Mouse (Mus musculus) heart, embryonic 12.5 days (tissue): Measurements from ENCODE around the gene Actl6b. TPM values are rescaled to one million over a fixed set of nuclear protein-coding genes. Genes with fewer than 3 reads are reported as not detected.
A peak's percentile ranks its signal among the peaks of the same experiment; 100 is the strongest.

Experiments used
- ATAC-seq: fragments of 200-750 bp; cut with Nextera tagmentation; 2 replicates; pipeline ENCODE4 v1.8.0; 2017; ENCODE audit warnings: moderate TSS enrichment, moderate library complexity; ENCODE audit not compliant: insufficient number of reproducible peaks, low FRiP score
- H3K27ac ChIP-seq: fragments of 300-500 bp; sonication (generic); 2 replicates; pipeline ENCODE4 v1.5.1; 2016; ENCODE audit warnings: mild to moderate bottlenecking, moderate library complexity; ENCODE audit not compliant: poor library complexity, severe bottlenecking
- H3K27me3 ChIP-seq: fragments of 300-500 bp; sonication (generic); replicated peaks from 2 replicates; pipeline ENCODE4 v1.6.1; 2016; ENCODE audit warnings: mild to moderate bottlenecking, moderate library complexity
- H3K36me3 ChIP-seq: fragments of 300-500 bp; sonication (generic); 2 replicates; pipeline ENCODE4 v1.6.1; 2016; ENCODE audit warnings: mild to moderate bottlenecking, moderate library complexity
- H3K4me1 ChIP-seq: fragments of 300-500 bp; sonication (generic); replicated peaks from 2 replicates; pipeline ENCODE4 v1.6.1; 2016; ENCODE audit warnings: mild to moderate bottlenecking
- H3K4me2 ChIP-seq: fragments of 300-500 bp; sonication (generic); 2 replicates; pipeline ENCODE4 v1.6.1; 2016; ENCODE audit warnings: mild to moderate bottlenecking, moderate library complexity
- H3K4me3 ChIP-seq: fragments of 300-500 bp; sonication (generic); 2 replicates; pipeline ENCODE4 v1.5.1; 2016; ENCODE audit warnings: mild to moderate bottlenecking
- H3K9ac ChIP-seq: fragments of 300-500 bp; sonication (generic); 2 replicates; pipeline ENCODE4 v1.6.1; 2016; ENCODE audit warnings: mild to moderate bottlenecking, moderate library complexity
- H3K9me3 ChIP-seq: fragments of 300-500 bp; sonication (generic); replicated peaks from 2 replicates; pipeline ENCODE4 v1.6.1; 2016; ENCODE audit warnings: mild to moderate bottlenecking, moderate library complexity
- WGBS: fragments of 180-500 bp; shearing (Covaris S2); methylation state at CpG from one replicate; pipeline ENCODE4 v1.1.7; 2016; 5-methylcytosine and 5-hydroxymethylcytosine counted together
- polyA plus RNA-seq: library from polyadenylated mRNA; unstranded; fragments of >200 nt; fragmentation: Nextera tagmentation; extraction: Ambion mirVana; gene quantifications from 2 replicates; pipeline ENCODE4 v1.2.1, GENCODE M21; 2016

Gene Actl6b
- polyA plus RNA-seq, 1 experiment from 2014 or later: 0.40 TPM

GRCm38 (mm10) chr5:137529221-137529995 lies 23.9 kb upstream of the Actl6b start:
- Histone ChIP-seq H3K27ac (no peak overlapping the region), H3K4me2 (peak overlapping the region; percentile 83; the same call in 1 of the 2 replicates), H3K9ac (peak overlapping the region; percentile 89; the same call in 1 of the 2 replicates), H3K4me1 (peaks cover 37% of the 10 kb centered on the region), H3K36me3 (peaks cover 55% of the 10 kb centered on the region), H3K27me3 (no peaks in the 10 kb centered on the region), H3K4me3 (no peak overlapping the region), H3K9me3 (no peaks in the 10 kb centered on the region)
- WGBS: 82% methylated on average over 15 of the region's 15 CpGs
- no peak for ATAC-seq

GRCm38 (mm10) chr5:137530075-137530474 lies 23.2 kb upstream of the Actl6b start:
- Histone ChIP-seq H3K9me3 (no peaks in the 10 kb centered on the region), H3K4me1 (peaks cover 37% of the 10 kb centered on the region), H3K4me2 (peak overlapping the region; percentile 83), H3K9ac (peak overlapping the region; percentile 89), H3K4me3 (peak overlapping the region; percentile 65), H3K27ac (peak overlapping the region; percentile 82), H3K36me3 (peaks cover 48% of the 10 kb centered on the region), H3K27me3 (no peaks in the 10 kb centered on the region)
- no peak for ATAC-seq
- WGBS: 81% methylated on average over 8 of the region's 8 CpGs

GRCm38 (mm10) chr5:137530588-137531413 lies 22.5 kb upstream of the Actl6b start:
- peak overlapping the region; percentile 65 for H3K4me3 ChIP-seq
- WGBS: 2% methylated on average over 39 of the region's 46 CpGs

GRCm38 (mm10) chr5:137531414-137532130 lies 21.7 kb upstream of the Actl6b start:
- Histone ChIP-seq H3K4me2 (peak overlapping the region; percentile 83), H3K27me3 (no peaks in the 10 kb centered on the region), H3K4me3 (peak overlapping the region; percentile 65), H3K9me3 (no peaks in the 10 kb centered on the region), H3K27ac (peak overlapping the region; percentile 82), H3K9ac (peak overlapping the region; percentile 89), H3K36me3 (peaks cover 36% of the 10 kb centered on the region), H3K4me1 (peaks cover 31% of the 10 kb centered on the region)
- ATAC-seq: no peak; the same call in 1 of the 2 replicates
- WGBS: under 1% methylated on average over 50 of the region's 51 CpGs

More at GRCm38 (mm10) chr5:137530588-137531413, 22.5 kb upstream of the Actl6b start:
- Histone ChIP-seq H3K4me1 (peaks cover 37% of the 10 kb centered on the region), H3K27ac (peak overlapping the region; percentile 82), H3K9me3 (no peaks in the 10 kb centered on the region), H3K36me3 (peaks cover 41% of the 10 kb centered on the region), H3K4me2 (peak overlapping the region; percentile 83), H3K27me3 (no peaks in the 10 kb centered on the region), H3K9ac (peak overlapping the region; percentile 89)
- ATAC-seq: peak; percentile 30

GRCm38 (mm10) chr5:137532131-137532807 lies 21.0 kb upstream of the Actl6b start:
- WGBS: under 1% methylated on average over 19 of the region's 19 CpGs
- peaks cover 28% of the 10 kb centered on the region for H3K4me1 ChIP-seq
- peak overlapping the region; percentile 65 for H3K4me3 ChIP-seq
- peak overlapping the region; percentile 83 for H3K4me2 ChIP-seq
- peaks cover 30% of the 10 kb centered on the region for H3K36me3 ChIP-seq
- no peaks in the 10 kb centered on the region for H3K9me3 ChIP-seq
- no peaks in the 10 kb centered on the region for H3K27me3 ChIP-seq
- ATAC-seq: no peak
- H3K9ac ChIP-seq: peak overlapping the region; percentile 89
- H3K27ac ChIP-seq: peak overlapping the region; percentile 82

GRCm38 (mm10) chr5:137532808-137533116 lies 20.6 kb upstream of the Actl6b start:
- 0% methylated on average over 10 of the region's 12 CpGs for WGBS
- Histone ChIP-seq H3K4me1 (peaks cover 24% of the 10 kb centered on the region), H3K27me3 (no peaks in the 10 kb centered on the region), H3K4me2 (peak overlapping the region; percentile 83), H3K9ac (peak overlapping the region; percentile 89), H3K4me3 (peak overlapping the region; percentile 65), H3K36me3 (peaks cover 26% of the 10 kb centered on the region), H3K27ac (peak overlapping the region; percentile 82), H3K9me3 (no peaks in the 10 kb centered on the region)
- peak; percentile 17 for ATAC-seq

GRCm38 (mm10) chr5:137533117-137533827 lies 20.0 kb upstream of the Actl6b start, which contains the start of the genes Epo and Gnb2:
Epo (minus strand) TSS chr5:137533242.
Gnb2 (minus strand) TSS chr5:137533510.
- peak within 1 kb of the TSS; percentile 89 for H3K9ac ChIP-seq
- peak within 1 kb of the TSS; percentile 65 for H3K4me3 ChIP-seq
- H3K36me3 ChIP-seq: peaks cover 20% of the 10 kb centered on the region
- H3K27ac ChIP-seq: peak within 1 kb of the TSS; percentile 82
- ATAC-seq: peak; percentile 89
- H3K4me2 ChIP-seq: peak within 1 kb of the TSS; percentile 83
- peaks cover 20% of the 10 kb centered on the region for H3K4me1 ChIP-seq
- H3K9me3 ChIP-seq: no peaks in the 10 kb centered on the region
- H3K27me3 ChIP-seq: no peaks in the 10 kb centered on the region
- under 1% methylated on average over 40 of the region's 40 CpGs for WGBS

- no peak overlapping the region for H3K27ac ChIP-seq
- WGBS: 95% methylated on average over 3 of the region's 3 CpGs
- 0 out of 2 replicates have a peak, but pooled peaks cover 3% of the 10 kb centered on the region for H3K27me3 ChIP-seq
- no peak overlapping the region for H3K9ac ChIP-seq
- H3K4me1 ChIP-seq: peaks cover 20% of the 10 kb centered on the region
- peaks cover 6% of the 10 kb centered on the region for H3K36me3 ChIP-seq
- no peak overlapping the region for H3K4me2 ChIP-seq
- H3K9me3 ChIP-seq: no peaks in the 10 kb centered on the region
- ATAC-seq: no peak
- H3K4me3 ChIP-seq: no peak overlapping the region
Observed at GRCm38 (mm10) chr5:137534762-137535161, 18.6 kb upstream of the Actl6b start.

- Histone ChIP-seq H3K4me1 (peaks cover 15% of the 10 kb centered on the region), H3K27ac (no peak overlapping the region), H3K27me3 (0 out of 2 replicates have a peak, but pooled peaks cover 3% of the 10 kb centered on the region), H3K9ac (no peak overlapping the region), H3K9me3 (no peaks in the 10 kb centered on the region), H3K4me3 (no peak overlapping the region), H3K36me3 (no peaks in the 10 kb centered on the region), H3K4me2 (no peak overlapping the region)
- WGBS: 75% methylated on average over 9 of the region's 9 CpGs
- no peak for ATAC-seq
Observed at GRCm38 (mm10) chr5:137535318-137535717, 18.0 kb upstream of the Actl6b start.

- no peak for ATAC-seq
- 68% methylated on average over 4 of the region's 4 CpGs for WGBS
- Histone ChIP-seq H3K27ac (no peak overlapping the region), H3K27me3 (0 out of 2 replicates have a peak, but pooled peaks cover 3% of the 10 kb centered on the region), H3K36me3 (no peaks in the 10 kb centered on the region), H3K4me2 (no peak overlapping the region), H3K4me1 (peaks cover 8% of the 10 kb centered on the region), H3K4me3 (no peak overlapping the region), H3K9ac (no peak overlapping the region), H3K9me3 (no peaks in the 10 kb centered on the region)
Observed at GRCm38 (mm10) chr5:137537461-137537860, 15.9 kb upstream of the Actl6b start.
